Mouse (Mus musculus) C2C12 (cell line): Measurements from ENCODE around the gene Ccdc151. TPM values are rescaled to one million over a fixed set of nuclear protein-coding genes. Genes with fewer than 3 reads are reported as not detected.

Source experiments
- H3K27me3 ChIP-seq: one replicate; pipeline ENCODE4 v1.6.1; 2011; ENCODE audit not compliant: control insufficient read depth, insufficient read depth, insufficient read length
- H3K36me3 ChIP-seq: one replicate; pipeline ENCODE4 v1.6.1; 2011; ENCODE audit not compliant: control insufficient read depth, insufficient read depth
- H3K4me3 ChIP-seq: one replicate; pipeline ENCODE4 v1.5.1; 2011; ENCODE audit warnings: mild to moderate bottlenecking, control low read depth; ENCODE audit not compliant: poor library complexity, insufficient read depth, severe bottlenecking
- H3K79me2 ChIP-seq: one replicate; pipeline ENCODE4 v1.6.1; 2011; ENCODE audit not compliant: control insufficient read depth, insufficient read depth
- H3K79me3 ChIP-seq: one replicate; pipeline ENCODE4 v1.6.1; 2011; ENCODE audit warnings: low read depth, control low read depth
- H3ac ChIP-seq: one replicate; pipeline ENCODE3; 2011; ENCODE audit warnings: low read depth; ENCODE audit not compliant: control insufficient read depth, insufficient read length
- CEBPB ChIP-seq: IDR thresholded peaks from one replicate; pipeline ENCODE4 v1.6.1; 2011; ENCODE audit warnings: low read depth, mild to moderate bottlenecking, control low read depth, moderate library complexity
- CTCF ChIP-seq: IDR thresholded peaks from one replicate; pipeline ENCODE4 v1.5.1; 2011; ENCODE audit not compliant: control insufficient read depth, insufficient read depth, insufficient read length
- FOSL1 ChIP-seq: IDR thresholded peaks from one replicate; pipeline ENCODE4 v1.8.0; 2011; ENCODE audit warnings: mild to moderate bottlenecking, low read length; ENCODE audit not compliant: poor library complexity, insufficient read depth, severe bottlenecking
- MAX ChIP-seq: IDR thresholded peaks from one replicate; pipeline ENCODE4 v1.6.1; 2011; ENCODE audit warnings: mild to moderate bottlenecking, control low read depth
- MYOD1 ChIP-seq: IDR thresholded peaks from one replicate; pipeline ENCODE4 v1.6.1; 2011; ENCODE audit warnings: low read depth; ENCODE audit not compliant: control insufficient read depth, insufficient read length
- MYOG ChIP-seq: IDR thresholded peaks from one replicate; pipeline ENCODE4 v1.6.1; 2011; ENCODE audit not compliant: control insufficient read depth, insufficient read length; ENCODE audit errors: extremely low read depth
- USF1 ChIP-seq: IDR thresholded peaks from one replicate; pipeline ENCODE4 v1.6.1; 2011; ENCODE audit warnings: low read depth, mild to moderate bottlenecking, control low read depth, moderate library complexity
- long read RNA-seq, 2 experiments: library from polyadenylated mRNA; unstranded; transcript quantifications; one replicate each; pipeline ENCODE4 v2.0.0; 2019 to 2020
- polyA plus RNA-seq: library from polyadenylated mRNA; unstranded; fragments of >200 nt; fragmentation: generic; extraction: Trizol; gene quantifications from one replicate; pipeline ENCODE4 v1.2.1, GENCODE M21; 2012; ENCODE audit warnings: missing spikeins

Gene Ccdc151
- 0.21 TPM for polyA plus RNA-seq
- long read RNA-seq, experiment 1: 0 reads
- long read RNA-seq, experiment 2: 0 reads

DNA sequence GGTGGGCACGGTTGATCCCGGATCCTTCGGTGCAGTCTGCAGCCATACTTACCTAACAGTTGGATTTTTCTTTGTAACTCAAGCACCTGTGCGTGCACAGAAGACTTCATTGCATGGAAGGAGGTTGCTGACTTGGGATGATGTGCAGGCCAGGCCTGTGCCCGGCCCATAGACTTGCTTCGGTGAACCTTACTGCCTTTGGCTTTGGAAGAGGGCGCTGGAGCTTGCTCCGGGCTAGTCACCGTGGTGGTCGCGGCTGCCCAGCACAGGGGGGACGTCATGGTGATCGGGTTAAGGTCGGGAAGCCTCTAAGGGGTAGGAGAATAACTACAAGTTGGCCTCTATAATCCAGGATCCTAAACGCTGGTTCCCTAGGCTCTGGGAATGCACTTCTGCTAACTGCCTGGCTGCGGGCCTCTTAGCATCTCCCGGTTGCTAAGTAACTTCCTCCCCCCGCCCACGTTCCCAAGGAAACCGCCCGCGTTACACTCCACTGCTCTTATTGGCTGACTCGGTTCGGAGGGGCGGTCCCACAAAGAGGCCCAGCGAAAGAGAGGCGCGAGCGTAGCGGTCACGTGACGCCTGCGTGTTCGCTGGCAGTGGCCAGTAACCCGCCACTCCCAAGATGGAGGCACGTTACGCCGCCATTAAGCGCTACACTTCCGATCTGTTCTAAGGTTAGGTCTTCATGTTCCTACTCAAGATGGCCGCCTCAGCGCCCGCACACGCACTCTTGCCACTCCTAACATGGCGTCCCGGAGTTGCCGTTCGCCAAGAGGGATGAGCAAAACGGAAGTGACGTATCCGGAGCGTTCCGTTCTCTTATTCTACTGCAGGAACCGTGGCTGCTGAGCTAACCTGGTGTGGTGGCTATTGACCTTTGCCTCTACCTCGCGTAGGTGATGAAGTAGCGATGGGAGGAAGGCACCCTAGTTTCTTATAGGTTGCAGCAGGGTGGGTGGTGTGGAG is at the start of gene Ccdc151, which contains the start of gene Prkcsh:
TSS of gene Ccdc151 (minus strand) at position 441 of the 969 bp plus-strand sequence.
TSS of gene Prkcsh (plus strand) at position 613 of the 969 bp plus-strand sequence.
- peak within 1 kb of the TSS; percentile 59 for H3K4me3 ChIP-seq
- TF ChIP-seq CTCF (no peak), USF1 (peak; percentile 93), CEBPB (no peak), MYOG (no peak), FOSL1 (no peak), MAX (peak; percentile 61), MYOD1 (no peak)
- peaks cover 8% of the 10 kb centered on the region for H3K27me3 ChIP-seq
- H3K79me3 ChIP-seq: peaks cover 10% of the 10 kb centered on the region
- H3K79me2 ChIP-seq: peaks cover 22% of the 10 kb centered on the region
- peak within 1 kb of the TSS; percentile 78 for H3ac ChIP-seq
- peaks cover 29% of the 10 kb centered on the region for H3K36me3 ChIP-seq

DNA sequence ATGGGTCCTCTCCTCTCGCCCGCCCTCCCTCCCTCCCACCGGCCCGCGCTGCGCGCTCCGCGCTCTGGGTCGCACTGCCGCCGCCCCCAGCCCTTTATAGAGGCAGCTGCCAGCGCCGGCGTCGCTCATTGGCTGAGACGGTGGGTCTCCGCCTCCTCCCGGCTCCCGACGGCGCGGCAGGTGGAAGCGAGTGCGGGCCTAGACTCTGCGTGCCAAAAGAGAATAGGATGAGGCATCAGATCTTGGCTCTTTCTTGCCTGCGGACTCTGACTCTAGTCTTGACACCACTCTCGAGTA is 49.5 kb upstream of the Ccdc151 start, which contains the start of gene Elavl3:
TSS of gene Elavl3 (minus strand) at position 66 of the 297 bp plus-strand sequence.
- H3ac ChIP-seq: no peak within 1 kb of the TSS
- H3K36me3 ChIP-seq: no peaks in the 10 kb centered on the region
- no peaks in the 10 kb centered on the region for H3K79me2 ChIP-seq
- no peaks in the 10 kb centered on the region for H3K79me3 ChIP-seq
- H3K4me3 ChIP-seq: no peak within 1 kb of the TSS
- TF ChIP-seq USF1 (no peak), FOSL1 (no peak), MYOG (no peak), MAX (no peak), CEBPB (no peak), MYOD1 (no peak), CTCF (no peak)
- H3K27me3 ChIP-seq: peaks cover 52% of the 10 kb centered on the region

DNA sequence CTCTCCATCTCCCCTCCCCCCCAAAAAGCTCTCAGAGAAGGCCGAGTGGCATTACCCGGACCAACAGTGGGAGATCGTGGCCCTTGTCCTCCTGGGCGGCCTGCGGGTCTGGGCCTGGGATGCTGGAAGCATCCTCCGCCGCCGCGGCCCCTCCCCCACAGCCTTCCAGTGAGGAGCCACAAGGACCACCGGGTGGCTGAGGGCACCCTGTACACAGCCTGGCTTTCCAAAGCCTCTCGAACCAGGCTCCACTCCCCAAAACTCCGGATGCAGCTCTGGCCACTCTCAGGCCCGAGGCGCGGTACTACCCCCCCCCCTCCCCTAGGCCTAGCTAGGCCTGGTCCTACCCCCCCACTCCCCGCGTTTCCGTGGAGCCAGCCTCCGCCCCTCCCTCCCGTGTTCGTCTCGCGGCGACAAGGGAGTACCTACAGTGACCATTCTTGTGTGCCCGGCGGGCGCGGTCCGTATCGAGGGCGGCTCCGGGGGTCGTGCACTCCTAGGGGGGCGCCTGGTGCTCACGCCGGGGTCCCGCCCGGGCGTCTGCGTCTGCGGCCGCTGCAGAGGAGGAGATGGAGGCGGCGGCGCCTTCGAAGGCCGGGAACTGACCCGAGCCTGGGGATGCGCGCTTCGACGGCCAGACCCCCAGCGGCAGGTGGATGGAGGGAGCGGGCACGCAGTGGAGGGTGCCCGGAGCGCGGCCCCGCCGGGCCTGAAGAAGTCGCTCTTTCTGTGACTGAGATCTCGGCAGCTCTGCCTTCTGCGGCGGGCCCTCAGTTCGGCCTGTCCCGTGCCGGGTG is 48.9 kb upstream of the Ccdc151 start:
- no peaks in the 10 kb centered on the region for H3K79me2 ChIP-seq
- no peak overlapping the region for H3K4me3 ChIP-seq
- H3K27me3 ChIP-seq: peaks cover 55% of the 10 kb centered on the region

DNA sequence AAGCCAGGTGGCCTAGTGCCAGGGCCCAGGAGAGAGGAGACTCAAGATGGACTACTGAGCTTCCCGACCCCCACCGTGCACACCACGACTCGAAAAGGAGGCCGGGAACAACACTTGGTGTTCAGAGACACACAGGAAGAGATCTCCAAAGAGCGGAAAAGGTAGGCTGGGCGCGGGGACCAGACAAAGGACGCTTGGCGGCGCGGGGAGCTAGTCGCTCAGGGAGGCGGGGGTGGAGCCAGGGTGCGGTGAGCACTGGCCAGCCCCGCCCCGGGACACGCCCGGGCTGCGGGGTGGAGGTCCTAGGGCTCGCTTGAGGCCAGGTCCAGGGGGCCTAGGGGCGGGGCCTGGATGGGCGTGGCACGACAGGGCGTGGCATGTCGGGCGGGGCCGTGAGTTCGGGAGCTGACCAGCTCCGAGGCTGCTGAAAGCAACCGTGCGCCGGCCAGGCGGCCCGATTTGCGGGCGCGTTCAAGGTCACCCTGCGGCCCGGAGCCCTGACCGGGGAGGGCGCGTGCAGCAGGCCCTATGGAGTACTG is 48.0 kb upstream of the Ccdc151 start:
- Histone ChIP-seq H3ac (no peak overlapping the region), H3K79me2 (no peaks in the 10 kb centered on the region), H3K79me3 (no peaks in the 10 kb centered on the region), H3K27me3 (peaks cover 55% of the 10 kb centered on the region), H3K36me3 (no peaks in the 10 kb centered on the region), H3K4me3 (no peak overlapping the region)
- no peak for TF ChIP-seq MYOD1
- no peak for TF ChIP-seq MYOG

More for the DNA sequence above, 48.9 kb upstream of the Ccdc151 start:
- no peak for TF ChIP-seq CEBPB
- TF ChIP-seq MYOG: no peak
- no peak for TF ChIP-seq MYOD1
- TF ChIP-seq MAX: no peak
- no peak for TF ChIP-seq FOSL1
- no peak for TF ChIP-seq CTCF
- TF ChIP-seq USF1: no peak
- Histone ChIP-seq H3K36me3 (no peaks in the 10 kb centered on the region), H3ac (no peak overlapping the region), H3K79me3 (no peaks in the 10 kb centered on the region)

DNA sequence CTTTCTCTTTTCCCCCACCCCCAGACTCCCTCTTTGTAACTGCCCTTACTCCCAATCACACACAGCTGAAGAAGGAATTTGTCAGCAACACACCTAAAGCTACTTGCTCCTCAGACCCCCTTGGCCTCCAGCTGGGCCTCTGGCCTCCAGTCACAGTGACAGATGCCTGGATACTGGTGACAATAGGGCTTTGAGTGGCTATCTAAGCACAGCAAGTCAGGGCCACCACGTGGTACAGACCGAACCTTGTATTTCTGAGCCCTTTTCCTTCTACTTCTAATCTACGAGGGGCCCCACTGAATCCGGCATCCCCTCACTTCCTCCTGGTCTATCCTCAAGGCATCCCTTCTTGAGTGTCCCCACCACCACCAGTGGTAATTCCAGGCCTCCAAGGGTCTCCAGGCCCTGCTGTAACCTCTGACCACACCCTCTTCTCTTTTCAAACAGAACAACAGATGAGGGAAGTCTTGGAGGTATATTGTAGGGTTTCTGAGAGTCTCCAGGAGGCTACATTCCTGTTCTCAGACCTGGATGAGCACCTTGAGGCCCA is 47.4 kb upstream of the Ccdc151 start:
- H3K36me3 ChIP-seq: no peaks in the 10 kb centered on the region
- H3K27me3 ChIP-seq: peaks cover 55% of the 10 kb centered on the region
- no peaks in the 10 kb centered on the region for H3K79me2 ChIP-seq
- H3K4me3 ChIP-seq: no peak overlapping the region
- H3ac ChIP-seq: no peak overlapping the region
- TF ChIP-seq USF1 (no peak), CTCF (no peak), MAX (no peak), FOSL1 (no peak), CEBPB (no peak), MYOG (no peak), MYOD1 (no peak)
- no peaks in the 10 kb centered on the region for H3K79me3 ChIP-seq
